Mouse (Mus musculus): ENCODE results near the gene Camta1.

Camta1 gene

DNA sequence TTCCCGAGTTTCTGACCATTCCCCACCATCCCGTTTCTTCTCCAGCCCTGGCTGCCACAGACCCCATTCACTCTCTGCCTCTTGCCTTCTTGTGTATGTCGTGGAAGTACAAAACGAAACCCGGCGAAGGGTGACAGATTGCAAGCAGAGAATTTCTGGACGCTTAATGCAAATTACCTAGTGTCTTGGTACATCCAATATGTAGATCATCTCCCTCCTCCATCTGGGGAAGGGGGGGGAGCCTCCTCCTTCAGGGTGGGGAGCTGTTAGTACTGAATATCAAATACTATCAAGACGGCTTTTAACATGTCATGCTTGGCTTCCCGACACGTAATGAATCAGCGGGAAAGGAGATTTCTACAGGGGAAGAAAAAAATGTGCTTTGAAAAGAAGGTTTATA lies 710.8 kb downstream of the Camta1 start:
- DNase-seq (ENCODE audit: low spot score): no peak

DNA sequence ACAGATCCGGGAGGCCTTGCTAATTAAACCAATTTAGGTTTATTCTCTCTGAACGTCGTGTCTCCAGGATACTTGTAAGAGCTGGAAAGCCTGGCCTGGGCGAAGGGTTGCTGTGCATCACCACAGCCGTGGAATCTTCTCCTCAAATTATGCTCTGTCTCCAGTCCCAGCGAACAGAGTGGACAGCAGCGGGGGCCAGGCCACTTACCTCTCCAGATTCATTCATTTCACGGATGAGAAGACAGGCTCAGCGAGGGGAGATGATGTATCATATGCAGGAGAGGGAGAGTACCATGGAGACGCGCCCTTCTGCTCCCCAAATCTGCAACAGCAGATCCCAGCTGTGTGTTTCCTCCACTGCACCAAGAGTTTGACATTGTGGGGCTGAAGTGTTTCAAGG lies 711.6 kb downstream of the Camta1 start:
- no peak for DNase-seq (ENCODE audit: low spot score)

DNA sequence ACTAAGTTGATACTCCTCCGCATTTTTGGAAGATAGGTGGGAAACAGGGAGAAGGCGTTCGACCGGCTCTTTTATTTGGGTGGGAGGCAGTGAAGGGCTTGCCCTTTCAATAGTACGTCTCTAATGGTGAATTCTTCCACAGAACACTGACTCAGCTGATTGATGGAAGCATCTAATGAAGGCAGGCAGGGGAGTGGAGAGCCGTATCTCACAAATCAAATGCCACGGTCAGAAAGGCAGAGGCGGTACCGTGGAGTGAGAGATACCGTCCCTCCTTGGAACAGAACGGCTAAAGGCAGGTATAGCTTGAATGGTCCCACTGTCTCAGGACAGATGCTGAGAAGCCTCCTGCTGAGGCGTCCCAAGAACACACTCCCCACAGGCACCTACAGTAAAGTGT lies 714.1 kb downstream of the Camta1 start:
- no peak for DNase-seq (ENCODE audit: low spot score)

DNA sequence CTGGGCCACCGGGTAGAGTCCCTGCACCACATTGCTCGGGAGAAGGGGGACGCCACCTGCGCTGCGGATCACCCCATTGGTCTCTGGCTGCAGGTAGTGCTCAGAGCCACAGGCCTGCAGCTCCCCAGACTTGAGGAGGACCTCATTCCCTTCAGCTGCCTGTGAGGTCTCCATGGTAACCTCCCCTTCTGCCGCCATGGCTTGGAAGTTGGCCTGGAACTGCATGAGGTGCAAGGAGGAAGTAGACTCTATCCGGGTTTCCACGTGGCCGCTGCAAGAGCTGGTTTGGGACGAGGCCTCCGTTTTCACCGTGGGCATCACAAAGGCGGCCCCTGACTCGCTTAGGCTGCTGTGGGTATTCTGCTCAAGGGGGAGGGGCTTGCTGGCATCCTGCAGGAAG lies 717.6 kb downstream of the Camta1 start:
- no peak for DNase-seq (ENCODE audit: low spot score)

DNA sequence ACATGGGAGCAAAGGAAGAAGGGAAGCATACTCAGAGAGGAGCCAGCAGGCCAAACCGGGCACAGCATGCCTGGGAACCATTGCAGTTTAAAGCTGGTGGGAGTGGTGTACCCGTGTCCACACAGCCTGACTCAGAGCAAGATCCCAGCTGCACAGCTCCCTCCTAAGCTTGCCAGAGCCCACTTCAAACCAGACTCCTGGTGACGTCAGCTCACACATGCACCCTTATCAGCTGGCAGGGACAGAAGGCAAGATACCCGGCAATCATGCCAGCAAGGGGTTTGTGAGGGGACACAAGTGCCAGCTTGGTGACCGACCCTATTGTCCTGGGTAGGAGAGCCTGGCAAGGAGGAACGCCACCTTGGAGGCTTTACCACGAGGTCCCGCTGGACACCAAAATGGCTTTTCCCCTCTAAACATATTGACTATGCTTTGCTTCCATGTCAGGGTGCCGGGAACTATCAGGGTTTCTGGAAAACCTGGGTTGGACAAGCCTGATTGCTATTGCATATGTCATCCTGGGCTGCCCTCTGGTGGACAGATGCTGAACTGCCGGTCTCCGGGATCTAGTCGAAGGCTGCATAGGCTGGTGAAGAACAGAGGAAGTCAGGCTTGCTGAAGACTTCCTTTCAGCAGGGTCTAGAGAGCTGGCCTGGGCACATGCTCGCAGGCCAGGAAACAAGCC lies 720.3 kb downstream of the Camta1 start:
- peak; percentile 89 for DNase-seq (ENCODE audit: low spot score)

DNA sequence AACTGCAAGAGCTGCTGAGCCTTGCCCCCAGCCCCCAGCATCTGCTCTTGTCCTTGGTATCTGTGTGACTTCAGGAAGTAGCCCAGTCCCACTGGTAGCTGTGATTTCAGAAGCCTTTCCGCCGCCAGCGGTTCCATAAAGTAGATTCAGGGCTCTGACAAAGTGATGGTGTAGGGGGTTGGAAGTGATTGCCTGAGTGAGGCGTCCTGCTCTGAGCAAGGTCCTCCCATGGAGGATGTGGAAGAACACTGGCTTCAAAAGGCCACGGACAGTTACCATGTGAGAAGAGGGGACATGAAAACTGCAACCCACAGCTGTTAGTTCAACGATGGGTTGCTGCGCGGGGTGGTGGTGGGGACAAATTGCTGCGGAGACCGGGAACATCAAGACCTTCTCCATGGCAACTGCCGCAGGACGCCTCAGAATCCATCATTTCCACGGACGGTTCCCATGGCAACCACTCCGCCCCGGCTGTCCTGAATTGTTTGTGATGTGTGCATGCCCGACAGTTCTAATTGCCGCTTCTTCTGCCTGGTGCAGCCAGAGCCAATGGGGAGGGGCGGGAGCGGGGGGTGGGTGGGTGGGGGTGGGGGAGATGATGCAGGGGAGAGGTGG lies 721.2 kb downstream of the Camta1 start:
- DNase-seq (ENCODE audit: low spot score): no peak

DNA sequence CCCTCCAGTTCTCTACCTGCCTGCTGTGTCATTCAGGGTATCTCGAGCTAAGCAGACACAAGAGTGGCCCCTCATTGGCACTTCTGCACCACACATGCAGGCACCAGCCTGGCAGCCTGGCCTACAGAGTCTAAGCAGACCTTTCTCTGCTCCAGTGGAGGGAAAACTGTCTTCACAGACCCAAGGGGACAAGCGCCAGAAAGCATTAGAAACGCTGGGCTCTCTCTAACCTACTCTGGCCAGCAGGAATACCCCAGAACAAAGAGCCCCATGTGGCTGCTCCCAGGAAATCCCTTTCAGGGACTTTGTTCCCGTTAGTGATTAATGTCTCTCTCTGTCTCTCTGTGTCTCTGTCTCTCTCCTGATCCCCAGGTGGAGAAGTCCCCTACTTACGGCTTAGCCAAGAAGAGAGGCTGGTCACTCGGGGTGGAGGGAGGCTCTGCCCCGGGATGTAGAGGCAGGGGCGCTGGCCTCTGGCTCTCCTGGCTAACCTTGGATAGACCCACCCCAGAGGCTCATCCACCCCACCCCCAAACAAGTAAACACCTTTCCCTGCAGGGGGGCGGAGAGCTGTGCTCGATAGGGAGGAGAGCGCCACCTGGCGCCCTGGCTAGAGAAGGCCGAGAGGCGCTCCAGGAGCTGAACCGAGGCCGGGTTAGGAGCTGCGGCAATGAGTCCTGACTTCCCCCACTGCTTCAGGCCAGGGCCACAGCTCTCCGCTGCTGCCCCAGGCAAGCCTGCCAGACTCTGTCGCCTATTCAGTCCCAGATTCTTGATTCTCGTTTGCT lies 722.4 kb downstream of the Camta1 start:
- peak; percentile 46 for DNase-seq (ENCODE audit: low spot score)

DNA sequence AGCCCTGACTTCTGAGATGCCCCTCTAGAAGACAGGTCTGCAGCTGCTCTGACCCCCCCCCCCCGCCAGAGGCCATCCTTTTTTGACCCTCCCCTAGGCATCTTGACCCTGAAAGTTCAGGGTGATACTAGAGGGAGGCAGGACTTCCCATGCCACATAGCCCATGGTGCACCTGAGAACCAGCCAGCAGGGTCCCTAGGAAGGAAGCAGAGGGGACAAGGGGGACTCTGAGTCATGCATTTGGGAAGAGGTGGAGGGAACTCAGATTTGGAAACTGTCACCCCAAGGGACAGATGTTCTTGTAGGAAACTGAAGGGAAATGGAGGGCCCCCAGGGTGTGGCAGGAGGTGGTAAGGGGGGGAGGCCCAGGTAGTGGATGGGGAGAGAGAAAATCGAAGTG lies 723.1 kb downstream of the Camta1 start:
- DNase-seq (ENCODE audit: low spot score): no peak

DNA sequence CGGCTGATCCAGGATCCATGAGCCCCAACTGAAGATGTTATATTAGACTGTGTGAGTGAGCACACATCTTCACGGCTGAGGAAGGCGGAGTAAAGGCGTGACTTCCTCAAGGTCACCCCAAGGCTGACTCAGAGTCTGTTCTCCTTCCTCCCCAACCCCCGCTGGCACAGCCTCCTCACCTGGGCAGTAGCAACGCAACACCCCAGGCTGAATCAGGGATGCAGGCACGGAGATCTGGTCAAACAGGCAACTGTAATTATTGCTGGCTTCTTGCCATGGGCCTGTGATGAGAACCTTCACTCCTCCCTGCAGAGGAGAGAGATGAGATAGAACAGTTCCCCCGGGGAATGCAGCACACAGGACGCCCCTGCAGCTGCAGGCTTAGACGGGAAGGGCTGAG lies 723.5 kb downstream of the Camta1 start:
- no peak for DNase-seq (ENCODE audit: low spot score)

DNA sequence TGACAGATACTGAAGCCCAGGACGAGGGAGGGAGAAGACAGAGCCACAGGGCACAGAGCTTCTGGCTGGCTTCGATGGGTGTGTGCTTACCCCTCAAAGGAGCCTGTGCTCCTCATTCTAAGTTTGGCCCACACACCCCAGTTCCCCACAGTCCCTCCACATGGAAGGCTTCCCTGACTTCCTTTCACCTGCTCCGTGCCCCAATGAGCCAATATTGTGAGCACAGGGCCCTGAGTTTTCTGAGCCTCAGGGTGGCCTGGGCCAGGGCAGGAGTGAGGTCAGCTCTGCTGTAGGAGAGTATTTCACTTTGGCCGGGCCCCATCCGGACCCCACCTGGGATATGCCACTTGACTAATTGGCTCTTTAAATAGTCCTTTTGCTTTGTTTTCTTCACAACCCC lies 724.0 kb downstream of the Camta1 start:
- DNase-seq (ENCODE audit: low spot score): no peak

DNA sequence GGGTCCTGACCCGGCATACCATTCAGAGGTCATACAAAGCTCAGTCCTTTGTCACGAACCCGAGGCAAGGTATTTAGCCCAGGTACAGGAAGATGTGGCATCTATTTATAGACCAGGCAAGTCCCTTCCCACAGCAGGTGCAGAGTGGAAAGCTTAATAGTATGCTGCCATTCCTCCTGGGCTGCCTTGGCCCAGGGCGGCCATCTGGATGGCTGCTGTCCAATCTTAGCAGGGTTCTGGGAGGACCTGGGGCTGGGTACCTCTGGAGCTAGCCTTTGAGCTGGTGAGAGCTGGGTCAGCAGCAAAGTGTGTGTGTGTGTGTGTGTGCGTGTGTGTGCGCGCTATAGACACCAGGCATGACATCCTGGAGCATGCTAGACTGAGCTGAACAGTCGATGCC lies 726.2 kb downstream of the Camta1 start:
- DNase-seq (ENCODE audit: low spot score): no peak

DNA sequence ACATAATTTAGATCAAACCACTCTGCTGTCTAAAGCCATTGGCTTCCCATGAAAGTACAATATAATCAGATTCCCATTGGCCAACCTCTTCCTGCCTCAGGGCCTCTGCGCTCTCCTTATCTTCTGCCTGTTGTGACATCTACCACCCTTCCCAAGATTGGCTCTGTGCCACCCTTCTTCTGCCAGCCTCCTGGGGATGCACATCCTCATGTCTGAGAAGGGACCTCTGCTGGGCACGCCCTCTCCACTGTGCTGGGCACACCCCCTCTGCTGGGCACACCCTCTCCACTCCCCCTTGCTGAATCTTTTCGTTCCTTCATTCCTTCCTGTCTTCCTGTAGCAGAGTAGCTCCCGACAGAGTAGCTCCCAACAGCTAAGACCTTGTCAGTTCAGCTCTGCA lies 727.9 kb downstream of the Camta1 start:
- DNase-seq (ENCODE audit: low spot score): no peak

DNA sequence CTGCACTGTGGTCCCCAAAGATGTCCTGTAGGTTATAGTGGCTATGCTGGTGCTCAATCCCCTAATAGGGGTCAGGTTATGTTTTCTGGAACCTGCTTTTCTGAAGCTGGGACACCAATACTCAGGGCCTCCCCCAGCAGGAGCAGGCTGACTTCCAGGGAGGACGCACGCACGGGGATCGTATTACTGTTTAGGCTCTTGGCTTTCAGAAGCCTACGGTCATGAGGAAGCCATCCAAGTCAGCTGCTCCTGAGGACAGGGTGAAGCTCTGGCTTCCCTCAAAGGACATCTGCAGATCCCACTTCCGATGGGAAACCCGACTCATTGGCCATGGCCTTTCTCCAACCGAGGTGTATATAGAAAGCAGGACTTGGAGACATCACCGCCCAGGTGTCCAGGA lies 729.2 kb downstream of the Camta1 start:
- DNase-seq (ENCODE audit: low spot score): no peak

DNA sequence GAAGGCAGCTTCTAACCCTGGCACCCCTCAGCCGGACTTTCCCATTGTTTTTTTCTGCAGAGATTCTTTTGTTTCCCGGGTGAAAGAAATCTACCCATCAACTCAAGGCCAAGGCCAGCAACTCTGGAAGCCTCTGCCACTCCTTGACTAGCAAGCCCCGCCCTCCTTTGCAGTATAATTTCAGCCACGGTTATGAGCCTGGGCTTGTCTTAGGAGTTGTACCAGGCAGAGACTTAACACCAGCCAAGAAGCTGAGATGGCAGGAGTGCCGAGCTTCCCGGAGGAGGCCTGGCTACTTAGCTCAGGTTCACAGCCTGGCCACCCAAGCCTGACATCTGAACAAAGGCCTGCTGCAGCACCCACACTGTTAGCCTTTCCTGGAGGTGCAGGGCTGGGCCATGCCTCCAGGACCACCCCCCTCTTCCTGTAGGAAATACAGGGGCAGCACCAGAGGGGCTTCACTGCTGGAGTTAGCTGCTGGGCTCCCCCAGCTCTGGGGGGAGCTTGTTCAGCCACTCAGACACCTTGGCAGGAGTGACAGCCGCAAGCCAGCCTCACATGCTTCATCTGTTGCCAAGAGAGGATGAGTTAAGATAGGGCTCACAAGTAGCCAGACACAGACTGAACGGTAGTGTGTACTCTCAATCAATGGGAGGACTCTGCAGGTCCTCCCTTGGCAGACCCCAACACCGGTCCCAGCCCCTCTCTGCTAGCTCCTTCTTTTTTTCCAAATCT lies 730.8 kb downstream of the Camta1 start:
- no peak for DNase-seq (ENCODE audit: low spot score)

DNA sequence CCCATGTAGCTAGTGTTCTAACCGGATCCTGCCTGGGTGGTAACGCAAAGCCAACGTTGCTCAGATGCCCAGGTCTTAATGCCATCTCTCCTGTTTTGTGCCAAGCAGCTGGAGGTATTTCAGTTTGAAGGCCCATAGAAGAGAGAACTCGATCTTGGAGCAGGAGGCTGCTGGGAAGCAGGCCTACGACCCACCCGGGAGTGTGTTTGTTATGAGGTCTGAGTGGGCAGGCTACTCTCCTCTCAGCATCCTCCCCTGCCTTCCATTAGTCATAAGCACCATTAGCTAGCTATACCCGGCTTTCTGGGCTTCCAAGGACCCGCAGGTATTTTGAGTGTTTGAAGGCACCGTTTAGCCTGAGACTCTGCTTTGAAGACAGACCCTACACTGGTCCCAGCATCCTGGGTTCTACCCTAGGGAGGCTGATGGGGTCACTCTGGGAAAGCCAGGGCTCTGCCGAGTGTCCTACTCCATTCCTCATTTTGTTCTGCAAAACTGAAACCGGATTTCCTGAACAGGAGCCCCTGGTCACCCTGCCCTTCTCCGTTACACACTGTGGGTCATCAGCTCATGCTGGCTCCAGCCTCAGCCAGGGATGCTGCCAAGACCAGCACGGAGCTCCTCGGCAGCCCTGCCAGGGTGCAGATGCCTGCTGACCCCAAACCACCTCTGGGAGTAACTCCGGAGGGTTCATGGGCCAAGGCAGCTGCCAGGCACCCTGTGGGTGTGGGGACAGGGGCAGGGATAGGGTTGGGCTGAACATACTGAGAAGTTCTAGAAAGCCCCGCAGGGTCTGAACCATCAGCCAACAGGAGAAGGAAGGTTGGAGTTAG lies 731.7 kb downstream of the Camta1 start:
- no peak for DNase-seq (ENCODE audit: low spot score)

DNA sequence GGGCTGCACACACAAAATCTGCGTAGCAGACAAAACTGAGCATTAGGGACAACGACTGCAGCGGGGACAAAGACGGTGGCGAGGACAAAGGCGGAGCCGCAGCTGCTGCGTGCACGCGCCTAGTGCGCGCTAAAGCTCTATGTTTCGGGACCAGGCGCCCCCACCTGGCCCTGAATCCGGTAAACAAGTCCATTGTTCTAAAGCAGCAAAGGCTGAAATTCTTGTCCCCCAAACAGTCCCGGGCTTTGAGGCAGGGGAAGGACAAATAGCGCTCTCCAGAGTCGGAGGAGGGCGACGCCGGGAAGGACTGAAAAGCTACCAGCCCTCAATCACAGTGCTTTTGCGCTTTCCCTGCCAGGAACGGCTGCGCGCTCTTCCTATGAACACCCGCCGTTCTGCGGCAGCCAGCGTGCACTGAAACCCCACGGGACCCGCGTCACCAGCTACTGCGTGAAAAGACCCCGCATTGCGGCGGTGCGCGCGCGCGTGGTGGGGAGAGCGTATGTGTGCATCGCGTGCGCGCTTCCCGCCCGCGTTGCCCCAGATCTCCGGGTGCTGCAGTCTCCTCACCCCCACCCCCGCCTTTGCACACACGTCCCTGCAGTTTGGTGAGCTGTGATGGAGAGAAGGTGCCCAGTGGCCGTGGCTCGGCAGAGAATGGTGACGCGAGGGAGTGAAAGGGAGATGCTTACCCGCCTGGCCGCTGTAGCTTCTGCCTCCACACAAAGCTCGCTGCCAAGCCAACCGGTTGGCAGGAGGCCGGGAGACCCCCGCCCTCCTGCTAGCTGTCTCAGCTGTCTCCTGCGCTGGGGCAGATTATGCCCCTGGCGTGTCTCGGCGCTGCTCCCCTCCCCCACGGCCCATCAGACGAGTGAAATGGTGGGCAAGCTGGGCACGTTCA lies 732.8 kb downstream of the Camta1 start:
- no peak for DNase-seq (ENCODE audit: low spot score)

DNA sequence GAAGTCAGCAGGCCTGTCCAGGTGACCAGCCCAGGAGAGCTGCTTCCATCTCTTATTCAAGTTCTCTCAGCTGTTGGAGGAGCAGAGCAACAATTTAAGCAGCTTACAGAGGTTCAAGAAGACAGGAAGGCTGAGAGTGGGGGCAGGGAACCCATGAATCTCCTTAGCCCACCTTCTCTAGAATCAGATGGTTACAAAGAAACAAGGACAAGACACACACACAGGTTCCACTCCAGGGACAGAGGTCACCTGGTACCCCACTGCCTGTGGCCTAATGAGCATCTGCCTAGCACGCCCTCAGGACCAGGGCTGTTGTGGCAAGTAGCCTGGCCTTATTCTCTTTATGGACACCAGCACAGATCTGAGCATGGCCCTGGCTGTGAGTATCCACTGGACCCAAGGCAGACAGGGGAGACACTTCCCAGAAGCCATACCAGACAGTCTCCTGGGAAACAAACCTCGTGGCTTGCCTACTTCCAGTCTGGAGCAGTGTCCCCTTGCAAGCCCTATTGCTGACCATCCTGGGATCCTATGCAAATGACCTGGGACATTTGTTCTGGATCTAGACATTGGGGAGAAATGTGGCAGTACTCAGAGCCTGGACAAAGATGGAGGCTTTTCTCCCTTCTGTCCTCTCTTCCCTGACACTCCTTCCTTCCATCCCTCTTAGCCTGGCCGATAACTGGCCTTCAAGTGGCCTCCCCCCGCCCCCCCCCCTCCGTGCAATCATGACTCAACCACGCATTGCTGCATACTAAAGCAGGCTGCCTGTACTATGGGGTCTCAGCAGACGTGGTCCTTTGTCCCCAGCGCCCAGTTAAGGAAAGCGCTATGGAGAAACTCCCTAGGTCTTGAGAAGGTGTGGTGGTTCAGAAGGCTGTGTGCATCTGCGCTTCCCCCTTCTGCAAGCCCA lies 733.8 kb downstream of the Camta1 start:
- no peak for DNase-seq (ENCODE audit: low spot score)

DNA sequence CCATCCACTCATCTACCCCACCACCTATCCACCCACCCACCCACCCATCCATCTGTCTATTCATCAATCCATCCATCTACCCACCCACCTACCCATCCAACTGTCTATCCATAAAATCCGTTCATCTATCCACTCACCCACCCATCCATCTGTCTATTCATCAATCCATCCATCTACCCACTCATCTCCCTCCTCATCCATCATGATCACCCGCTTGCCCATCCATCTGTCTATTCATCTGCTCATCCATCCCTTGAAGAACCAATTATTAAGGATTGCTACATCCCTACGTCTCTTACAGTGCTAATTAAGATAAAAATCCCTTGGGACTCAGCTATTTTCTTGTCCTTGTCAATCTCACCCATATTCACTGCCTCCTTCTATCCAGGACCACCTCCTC lies 742.8 kb downstream of the Camta1 start:
- DNase-seq (ENCODE audit: low spot score): no peak

DNA sequence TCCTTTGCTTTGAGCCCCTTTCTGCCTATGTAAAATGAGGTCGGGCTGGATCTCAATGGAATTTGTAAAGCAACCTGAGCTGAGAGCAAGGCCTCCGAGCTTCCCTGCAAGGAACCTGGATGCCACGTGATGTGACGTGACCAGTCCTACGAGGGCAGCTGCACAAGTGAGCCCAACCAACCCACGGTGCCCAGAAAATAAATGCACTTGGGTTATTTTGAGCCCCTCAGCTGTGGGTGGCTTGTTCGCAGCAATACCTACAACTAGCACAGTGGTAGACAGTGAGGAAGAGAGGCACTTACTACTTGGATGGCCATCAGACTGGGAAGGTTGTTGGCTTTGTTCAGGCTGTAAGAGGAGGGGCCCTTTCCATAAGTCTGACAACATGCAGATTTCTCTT lies 747.1 kb downstream of the Camta1 start:
- DNase-seq (ENCODE audit: low spot score): no peak

DNA sequence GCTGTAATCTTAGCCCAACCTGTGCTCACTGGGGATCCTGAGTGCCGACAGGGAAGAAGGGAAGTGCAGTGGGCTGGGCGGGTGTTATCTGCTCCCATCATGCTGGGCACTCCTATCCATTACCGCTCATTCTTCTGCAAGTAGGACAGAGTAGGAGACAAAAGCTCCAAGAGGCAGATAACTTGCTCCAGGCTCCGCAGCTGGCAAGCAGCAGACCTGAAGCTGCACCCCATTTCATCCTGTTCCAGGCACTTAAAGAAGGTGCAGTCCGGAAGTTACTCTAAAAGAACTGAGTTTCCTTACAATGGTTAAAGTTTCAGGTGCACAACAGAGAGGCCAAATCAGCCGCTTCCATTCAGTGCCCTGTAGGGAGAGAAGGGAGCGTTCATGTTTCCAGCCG lies 750.5 kb downstream of the Camta1 start:
- no peak for DNase-seq (ENCODE audit: low spot score)

Measured in lung, postnatal 25 days (tissue).